Mouse (Mus musculus): Measurements from ENCODE around the gene Zfp747. TPM values are rescaled to one million over a fixed set of nuclear protein-coding genes. Genes with fewer than 3 reads are reported as not detected.

The Zfp747 gene
- 28.3 TPM for polyA plus RNA-seq (2017; shearing (Covaris generic))

GRCm38 (mm10) chr7:127375271-127376245 is at the start of gene Zfp747:
Gene Zfp747, minus strand, starts transcription at chr7:127376050.

GRCm38 (mm10) chr7:127421388-127422191 is 45.7 kb upstream of the Zfp747 start, which contains the start of gene Zfp688:
Gene Zfp688, minus strand, starts transcription at chr7:127422068.

GRCm38 (mm10) chr7:127406002-127406987 is 30.4 kb upstream of the Zfp747 start, which contains the start of gene Zfp764:
Gene Zfp764, minus strand, starts transcription at chr7:127406822.

GRCm38 (mm10) chr7:127393157-127393943 is 17.5 kb upstream of the Zfp747 start, which contains the start of gene E430018J23Rik:
Gene E430018J23Rik, minus strand, starts transcription at chr7:127393629.

GRCm38 (mm10) chr7:127386641-127387392 is 11.0 kb upstream of the Zfp747 start, which contains the start of gene 9130019O22Rik:
Gene 9130019O22Rik, minus strand, starts transcription at chr7:127387166.

GRCm38 (mm10) chr7:127345512-127346325 is 30.1 kb downstream of the Zfp747 start, which contains the start of gene Zfp768:
Gene Zfp768, minus strand, starts transcription at chr7:127345589.

Other genes starting within 250 kb of the Zfp747 start
- 42.1 TPM for gene Spn, start 238.2 kb downstream of the Zfp747 start, polyA plus RNA-seq (2017; shearing (Covaris generic))
- gene Cd2bp2, start 180.0 kb downstream of the Zfp747 start, polyA plus RNA-seq (2017; shearing (Covaris generic)): 47.5 TPM
- gene Tbc1d10b, start 167.6 kb downstream of the Zfp747 start, polyA plus RNA-seq (2017; shearing (Covaris generic)): 47.3 TPM
- 25.5 TPM for gene Mylpf, start 167.2 kb downstream of the Zfp747 start, polyA plus RNA-seq (2017; shearing (Covaris generic))
- gene Zfp553, start 143.0 kb downstream of the Zfp747 start, polyA plus RNA-seq (2017; shearing (Covaris generic)): 15.9 TPM
- 528 TPM for gene Sept1, start 142.9 kb downstream of the Zfp747 start, polyA plus RNA-seq (2017; shearing (Covaris generic))
- gene Zfp771, start 131.8 kb downstream of the Zfp747 start, polyA plus RNA-seq (2017; shearing (Covaris generic)): 7.6 TPM
- gene Dctpp1, start 115.3 kb downstream of the Zfp747 start, polyA plus RNA-seq (2017; shearing (Covaris generic)): 10.1 TPM
- gene Sephs2, start 102.0 kb downstream of the Zfp747 start, polyA plus RNA-seq (2017; shearing (Covaris generic)): 26.9 TPM
- gene Itgal, start 79.8 kb downstream of the Zfp747 start, polyA plus RNA-seq (2017; shearing (Covaris generic)): 168 TPM
- not detected for gene Zfp768, start 30.5 kb downstream of the Zfp747 start, polyA plus RNA-seq (2017; shearing (Covaris generic))
- 7.7 TPM for gene 9130019O22Rik, start 11.1 kb upstream of the Zfp747 start, polyA plus RNA-seq (2017; shearing (Covaris generic))
- 7.6 TPM for gene E430018J23Rik, start 17.6 kb upstream of the Zfp747 start, polyA plus RNA-seq (2017; shearing (Covaris generic))
- 17.1 TPM for gene Zfp764, start 30.8 kb upstream of the Zfp747 start, polyA plus RNA-seq (2017; shearing (Covaris generic))
- 23.4 TPM for gene Zfp688, start 46.0 kb upstream of the Zfp747 start, polyA plus RNA-seq (2017; shearing (Covaris generic))
- gene Zfp689, start 73.1 kb upstream of the Zfp747 start, polyA plus RNA-seq (2017; shearing (Covaris generic)): 12.4 TPM
- gene Prr14, start 83.6 kb upstream of the Zfp747 start, polyA plus RNA-seq (2017; shearing (Covaris generic)): 147 TPM
- gene Fbrs, start 103.1 kb upstream of the Zfp747 start, polyA plus RNA-seq (2017; shearing (Covaris generic)): 15.9 TPM
- gene Srcap, start 135.9 kb upstream of the Zfp747 start, polyA plus RNA-seq (2017; shearing (Covaris generic)): 92.2 TPM
- 5.2 TPM for gene Gm42715, start 143.5 kb upstream of the Zfp747 start, polyA plus RNA-seq (2017; shearing (Covaris generic))
- gene Tmem265, start 185.3 kb upstream of the Zfp747 start, polyA plus RNA-seq (2017; shearing (Covaris generic)): 10.2 TPM
- 113 TPM for gene Phkg2, start 197.3 kb upstream of the Zfp747 start, polyA plus RNA-seq (2017; shearing (Covaris generic))
- 0.46 TPM for gene Ccdc189, start 212.5 kb upstream of the Zfp747 start, polyA plus RNA-seq (2017; shearing (Covaris generic))
- 137 TPM for gene Rnf40, start 212.7 kb upstream of the Zfp747 start, polyA plus RNA-seq (2017; shearing (Covaris generic))
- gene Zfp629, start 239.7 kb upstream of the Zfp747 start, polyA plus RNA-seq (2017; shearing (Covaris generic)): 0.85 TPM